Mouse (Mus musculus) kidney, postnatal 0 days (tissue): Measurements from ENCODE around the gene Nusap1. TPM values are rescaled to one million over a fixed set of nuclear protein-coding genes. Genes with fewer than 3 reads are reported as not detected.
"Not testable (repeated sequence)": the region's sequence is repeated elsewhere in the genome, so short reads cannot be mapped to it uniquely, and the experiment has no call there.

Experiments
- ATAC-seq: fragments of 200-750 bp; cut with Nextera tagmentation; replicated peaks from 2 replicates; pipeline ENCODE4 v1.8.0; 2017; ENCODE audit warnings: low read depth, moderate number of reproducible peaks, moderate TSS enrichment, moderate library complexity; ENCODE audit not compliant: low FRiP score
- DNase-seq: peaks from one replicate; pipeline ENCODE4 v3.0.0-alpha.2; 2016; ENCODE audit warnings: low spot score
- H3K27ac ChIP-seq: fragments of 300-500 bp; sonication (generic); 2 replicates; pipeline ENCODE4 v1.5.1; 2014; ENCODE audit warnings: mild to moderate bottlenecking
- H3K27me3 ChIP-seq: fragments of 300-500 bp; sonication (generic); 2 replicates; pipeline ENCODE4 v1.6.1; 2014; ENCODE audit warnings: low read length, mixed read lengths; ENCODE audit not compliant: insufficient read depth
- H3K36me3 ChIP-seq: fragments of 300-500 bp; sonication (generic); 2 replicates; pipeline ENCODE4 v1.6.1; 2014; ENCODE audit warnings: low read length, mixed read lengths; ENCODE audit not compliant: insufficient read depth
- H3K4me1 ChIP-seq: fragments of 300-500 bp; sonication (generic); replicated peaks from 2 replicates; pipeline ENCODE4 v1.6.1; 2014; ENCODE audit warnings: antibody characterized with exemption, low read length, mixed read lengths; ENCODE audit not compliant: insufficient read depth
- H3K4me2 ChIP-seq: fragments of 300-500 bp; sonication (generic); 2 replicates; pipeline ENCODE4 v1.6.1; 2014; ENCODE audit warnings: mild to moderate bottlenecking, low read length, moderate library complexity, mixed read lengths
- H3K4me3 ChIP-seq: fragments of 300-500 bp; sonication (generic); replicated peaks from 2 replicates; pipeline ENCODE4 v1.5.1; 2014; ENCODE audit warnings: low read depth, low read length
- H3K9ac ChIP-seq: fragments of 300-500 bp; sonication (generic); 2 replicates; pipeline ENCODE4 v1.6.1; 2014; ENCODE audit warnings: low read depth, low read length
- H3K9me3 ChIP-seq: fragments of 300-500 bp; sonication (generic); replicated peaks from 2 replicates; pipeline ENCODE4 v1.6.1; 2016; ENCODE audit warnings: low read length, inconsistent platforms, mixed read lengths
- CTCF ChIP-seq: IDR thresholded peaks from 2 replicates; pipeline ENCODE4 v1.5.1; 2016; ENCODE audit warnings: antibody characterized with exemption, low read depth, mild to moderate bottlenecking, moderate library complexity
- WGBS: fragments of 180-500 bp; shearing (Covaris S2); extraction: QIAGEN DNeasy Blood & Tissue Kit; methylation state at CpG from one replicate; pipeline ENCODE4 v1.1.7; 2014; 5-methylcytosine and 5-hydroxymethylcytosine counted together
- polyA plus RNA-seq: library from polyadenylated mRNA; unstranded; fragments of >200 nt; fragmentation: Nextera tagmentation; extraction: Ambion mirVana; gene quantifications from 2 replicates; pipeline ENCODE4 v1.2.1, GENCODE M21; 2015

The Nusap1 gene
- polyA plus RNA-seq, 1 experiment from 2014 or later = 31.9 TPM

DNA sequence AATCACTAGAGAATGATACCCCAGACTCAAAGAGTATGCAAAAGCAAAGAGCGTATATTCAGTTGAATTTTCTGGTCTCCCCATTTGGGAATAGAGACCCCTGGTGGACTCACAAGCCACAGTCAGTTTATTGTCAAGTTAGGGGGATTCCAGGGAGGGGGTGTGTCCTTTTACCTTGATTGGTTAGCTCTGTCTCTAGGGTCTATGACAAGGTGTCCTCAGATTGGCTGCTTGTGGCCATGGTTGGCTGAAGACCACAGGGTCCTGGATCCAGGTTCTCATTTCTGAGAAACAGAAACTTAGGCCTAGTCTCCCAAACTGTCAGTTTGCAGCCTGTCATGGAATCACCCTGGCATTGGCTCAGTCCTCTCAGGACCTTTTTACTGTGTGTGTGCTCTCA, 18.7 kb downstream of the Nusap1 start:
- 97% methylated on average over 1 of the region's 1 CpGs for WGBS
- Histone ChIP-seq H3K36me3 (peaks cover 36% of the 10 kb centered on the region), H3K4me2 (no peak overlapping the region), H3K9me3 (no peaks in the 10 kb centered on the region), H3K27me3 (no peaks in the 10 kb centered on the region), H3K27ac (no peak overlapping the region), H3K4me3 (no peak overlapping the region), H3K4me1 (no peaks in the 10 kb centered on the region), H3K9ac (no peak overlapping the region)
- ATAC-seq (no peak), DNase-seq (peak; percentile 29)
- peak; percentile 41; the same call in 1 of the 2 replicates for TF ChIP-seq CTCF

GRCm38 (mm10) chr2:119641214-119641912, 23.3 kb downstream of the Nusap1 start:
- no peak for TF ChIP-seq CTCF
- no peak overlapping the region for H3K4me2 ChIP-seq
- WGBS = 94% methylated on average over 5 of the region's 5 CpGs
- no peak for ATAC-seq
- no peaks in the 10 kb centered on the region for H3K9me3 ChIP-seq
- H3K4me1 ChIP-seq = no peaks in the 10 kb centered on the region
- H3K36me3 ChIP-seq = peaks cover 40% of the 10 kb centered on the region
- no peak overlapping the region for H3K27ac ChIP-seq
- DNase-seq = no peak
- H3K4me3 ChIP-seq = no peak overlapping the region
- H3K27me3 ChIP-seq = no peaks in the 10 kb centered on the region
- no peak overlapping the region for H3K9ac ChIP-seq

GRCm38 (mm10) chr2:119644254-119644653, 26.2 kb downstream of the Nusap1 start:
- Histone ChIP-seq H3K4me1 (no peaks in the 10 kb centered on the region), H3K9ac (no peak overlapping the region), H3K36me3 (peaks cover 42% of the 10 kb centered on the region), H3K27ac (no peak overlapping the region), H3K4me3 (no peak overlapping the region), H3K27me3 (no peaks in the 10 kb centered on the region), H3K9me3 (no peaks in the 10 kb centered on the region), H3K4me2 (no peak overlapping the region)
- WGBS = 94% methylated on average over 5 of the region's 5 CpGs
- DNase-seq = no peak
- TF ChIP-seq CTCF = no peak
- no peak for ATAC-seq

GRCm38 (mm10) chr2:119662220-119663182, 44.4 kb downstream of the Nusap1 start, which contains the start of gene Ndufaf1:
Gene Ndufaf1 (minus strand): TSS chr2:119662827.
- peak within 1 kb of the TSS; percentile 84 for H3K9ac ChIP-seq
- peak within 1 kb of the TSS; percentile 91 for H3K4me3 ChIP-seq
- ATAC-seq (peak; percentile 76), DNase-seq (peak; percentile 86)
- no peaks in the 10 kb centered on the region for H3K4me1 ChIP-seq
- H3K4me2 ChIP-seq = peak within 1 kb of the TSS; percentile 72
- no peaks in the 10 kb centered on the region for H3K9me3 ChIP-seq
- WGBS = 2% methylated on average over 44 of the region's 44 CpGs
- H3K36me3 ChIP-seq = peaks cover 5% of the 10 kb centered on the region; the same call in 1 of the 2 replicates
- H3K27me3 ChIP-seq = no peaks in the 10 kb centered on the region
- TF ChIP-seq CTCF = no peak
- peak within 1 kb of the TSS; percentile 44 for H3K27ac ChIP-seq

DNA sequence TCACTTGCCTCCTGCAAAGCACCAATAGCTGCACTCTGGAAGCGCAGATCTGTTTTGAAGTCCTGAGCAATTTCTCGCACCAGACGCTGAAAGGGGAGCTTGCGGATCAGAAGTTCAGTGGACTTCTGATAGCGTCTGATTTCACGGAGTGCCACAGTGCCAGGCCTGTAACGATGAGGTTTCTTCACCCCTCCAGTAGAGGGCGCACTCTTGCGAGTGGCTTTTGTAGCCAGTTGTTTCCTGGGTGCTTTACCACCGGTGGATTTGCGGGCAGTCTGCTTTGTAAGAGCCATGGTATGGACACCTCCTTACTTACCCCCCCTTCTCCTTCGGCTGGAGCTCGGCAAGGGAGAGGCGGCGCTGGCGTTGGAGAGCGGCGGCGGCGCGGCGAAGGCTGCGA, 47.6 kb downstream of the Nusap1 start:
- not testable (repeated sequence) for H3K9me3 ChIP-seq, H3K4me1 ChIP-seq, H3K4me2 ChIP-seq, ATAC-seq, H3K27me3 ChIP-seq, H3K27ac ChIP-seq, H3K36me3 ChIP-seq, H3K4me3 ChIP-seq, H3K9ac ChIP-seq, DNase-seq
- WGBS = 73% methylated on average over 19 of the region's 23 CpGs

DNA sequence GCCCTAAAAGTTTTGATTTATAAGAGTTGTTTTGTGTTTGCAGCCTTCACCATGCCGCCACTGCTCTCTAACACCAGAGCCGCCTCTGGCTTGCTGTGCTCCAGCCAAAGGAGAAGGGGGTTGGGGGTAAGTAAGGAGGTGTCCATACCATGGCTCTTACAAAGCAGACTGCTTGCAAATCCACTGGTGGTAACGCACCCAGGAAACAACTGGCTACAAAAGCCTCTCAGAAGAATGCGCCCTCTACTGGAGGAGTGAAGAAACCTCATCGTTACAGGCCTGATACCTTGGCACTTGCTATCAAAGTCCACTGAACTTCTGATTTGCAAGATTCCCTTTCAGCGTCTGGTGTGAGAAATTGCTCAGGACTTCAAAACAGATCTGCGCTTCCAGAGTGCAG, 50.9 kb downstream of the Nusap1 start:
- DNase-seq = peak; percentile 59

More for the DNA sequence above, 50.9 kb downstream of the Nusap1 start:
- no peaks in the 10 kb centered on the region for H3K27me3 ChIP-seq
- H3K4me1 ChIP-seq = no peaks in the 10 kb centered on the region
- no peak for ATAC-seq
- peak; percentile 73 for TF ChIP-seq CTCF
- no peak overlapping the region for H3K4me2 ChIP-seq
- no peaks in the 10 kb centered on the region for H3K36me3 ChIP-seq
- no peak overlapping the region for H3K27ac ChIP-seq
- H3K9ac ChIP-seq = no peak overlapping the region
- H3K9me3 ChIP-seq = no peaks in the 10 kb centered on the region
- WGBS = 16% methylated on average over 7 of the region's 7 CpGs
- H3K4me3 ChIP-seq = no peak overlapping the region
